Mouse (Mus musculus) hindbrain, postnatal 0 days (tissue): ENCODE measurements around the gene Frrs1. TPM values are rescaled to one million over a fixed set of nuclear protein-coding genes. Genes with fewer than 3 reads are reported as not detected.

Source experiments
- ATAC-seq: fragments of 200-750 bp; cut with Nextera tagmentation; 2 replicates; pipeline ENCODE4 v1.8.0; 2017; ENCODE audit warnings: mild to moderate bottlenecking, moderate TSS enrichment, moderate library complexity
- DNase-seq: peaks from one replicate; pipeline ENCODE4 v3.0.0-alpha.2; 2015; ENCODE audit warnings: low spot score
- H3K27ac ChIP-seq: fragments of 300-500 bp; sonication (generic); 2 replicates; pipeline ENCODE4 v1.5.1; 2014; ENCODE audit warnings: mild to moderate bottlenecking
- H3K27me3 ChIP-seq: fragments of 300-500 bp; sonication (generic); 2 replicates; pipeline ENCODE4 v1.6.1; 2014; ENCODE audit warnings: low read length, mixed read lengths; ENCODE audit not compliant: insufficient read depth
- H3K36me3 ChIP-seq: fragments of 300-500 bp; sonication (generic); 2 replicates; pipeline ENCODE4 v1.6.1; 2014; ENCODE audit warnings: low read length, mixed read lengths; ENCODE audit not compliant: insufficient read depth
- H3K4me1 ChIP-seq: fragments of 300-500 bp; sonication (generic); 2 replicates; pipeline ENCODE4 v1.6.1; 2014; ENCODE audit warnings: antibody characterized with exemption, low read length, mixed read lengths; ENCODE audit not compliant: insufficient read depth
- H3K4me2 ChIP-seq: fragments of 300-500 bp; sonication (generic); 2 replicates; pipeline ENCODE4 v1.6.1; 2014; ENCODE audit warnings: low read depth, mild to moderate bottlenecking, low read length, moderate library complexity, mixed read lengths
- H3K4me3 ChIP-seq: fragments of 300-500 bp; sonication (generic); 2 replicates; pipeline ENCODE4 v1.5.1; 2014; ENCODE audit warnings: low read length
- H3K9ac ChIP-seq: fragments of 300-500 bp; sonication (generic); replicated peaks from 2 replicates; pipeline ENCODE4 v1.6.1; 2014; ENCODE audit warnings: mild to moderate bottlenecking, low read length, moderate library complexity, mixed read lengths
- H3K9me3 ChIP-seq: fragments of 300-500 bp; sonication (generic); 2 replicates; pipeline ENCODE4 v1.6.1; 2016; ENCODE audit warnings: low read length, mixed read lengths
- CTCF ChIP-seq: IDR thresholded peaks from 2 replicates; pipeline ENCODE4 v1.5.1; 2016; ENCODE audit warnings: antibody characterized with exemption, control low read depth, low read depth
- WGBS: fragments of 180-500 bp; shearing (Covaris S2); extraction: QIAGEN DNeasy Blood & Tissue Kit; methylation state at CpG from one replicate; pipeline ENCODE4 v1.1.7; 2014; 5-methylcytosine and 5-hydroxymethylcytosine counted together
- polyA plus RNA-seq: library from polyadenylated mRNA; unstranded; fragments of >200 nt; fragmentation: Nextera tagmentation; extraction: Ambion mirVana; gene quantifications from 2 replicates; pipeline ENCODE4 v1.2.1, GENCODE M21; 2015
- total RNA-seq: library from RNA; depleted of rRNA; stranded (reverse); fragments of >200 nt; gene quantifications from 2 replicates; pipeline ENCODE4 v1.2.3, GENCODE M21; 2014

Frrs1 gene
- total and polyA plus RNA-seq, 2 experiments from 2014 or later, result 4.1 to 6.0 TPM

DNA sequence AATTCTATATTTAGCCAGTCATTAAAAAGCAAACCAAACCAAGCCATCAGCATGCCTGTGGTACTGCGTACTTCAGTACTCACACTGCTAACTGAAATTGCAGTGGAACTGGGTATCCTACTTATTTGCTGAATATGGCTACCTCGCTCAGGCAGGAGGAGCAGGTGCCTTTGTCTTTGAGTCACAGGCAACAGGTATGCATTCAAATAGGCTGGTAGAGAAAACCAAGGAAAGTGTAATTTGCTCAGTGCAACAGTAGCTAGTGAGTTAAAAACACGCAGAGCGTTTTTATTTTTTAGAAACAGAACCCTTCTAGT, 1.9 kb downstream of the Frrs1 start:
- H3K27ac ChIP-seq, result peak overlapping the region; percentile 56
- peak; percentile 70 for ATAC-seq
- no peaks in the 10 kb centered on the region for H3K27me3 ChIP-seq
- H3K36me3 ChIP-seq, result no peaks in the 10 kb centered on the region
- peak overlapping the region; percentile 46 for H3K4me3 ChIP-seq
- peak overlapping the region; percentile 44 for H3K9ac ChIP-seq
- H3K4me1 ChIP-seq, result no peaks in the 10 kb centered on the region
- peak overlapping the region; percentile 75 for H3K4me2 ChIP-seq
- no peak for DNase-seq
- TF ChIP-seq CTCF, result no peak
- H3K9me3 ChIP-seq, result no peaks in the 10 kb centered on the region
- WGBS, result 14% methylated on average over 4 of the region's 4 CpGs

DNA sequence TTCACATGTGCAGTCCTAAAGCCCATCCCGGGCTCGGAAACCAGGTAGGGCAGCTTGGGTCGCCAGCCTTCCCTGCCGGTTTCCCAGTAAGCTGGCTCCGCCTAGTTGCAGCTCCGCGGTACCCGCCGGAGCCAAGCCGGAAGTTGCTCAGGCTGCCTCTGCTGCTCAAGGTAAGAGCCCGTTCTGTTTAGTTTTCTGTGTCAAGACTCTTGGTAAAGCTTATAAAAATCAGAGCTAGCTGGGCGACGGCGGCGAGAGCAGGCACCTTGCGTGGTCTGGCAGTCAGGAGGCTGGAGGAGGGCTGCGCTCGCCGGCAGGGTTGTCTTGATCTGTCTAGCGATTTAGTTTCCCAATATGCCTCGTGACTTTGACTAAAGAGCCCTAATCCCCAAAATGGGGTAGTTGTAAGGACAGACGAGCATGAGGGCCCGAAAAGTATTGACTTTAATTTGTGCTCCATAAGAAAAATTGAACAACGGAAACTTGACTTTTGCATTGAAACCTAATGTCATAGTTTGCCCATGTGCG, 2.3 kb downstream of the Frrs1 start:
- DNase-seq (peak; percentile 73), ATAC-seq (peak; percentile 87)
- peak overlapping the region; percentile 56 for H3K27ac ChIP-seq
- H3K9me3 ChIP-seq, result no peaks in the 10 kb centered on the region
- no peaks in the 10 kb centered on the region for H3K36me3 ChIP-seq
- H3K27me3 ChIP-seq, result no peaks in the 10 kb centered on the region
- 3% methylated on average over 25 of the region's 25 CpGs for WGBS
- H3K4me3 ChIP-seq, result peak overlapping the region; percentile 46
- peak overlapping the region; percentile 75 for H3K4me2 ChIP-seq
- H3K9ac ChIP-seq, result peak overlapping the region; percentile 44
- TF ChIP-seq CTCF, result peak; percentile 26; the same call in 1 of the 2 replicates
- no peaks in the 10 kb centered on the region for H3K4me1 ChIP-seq

DNA sequence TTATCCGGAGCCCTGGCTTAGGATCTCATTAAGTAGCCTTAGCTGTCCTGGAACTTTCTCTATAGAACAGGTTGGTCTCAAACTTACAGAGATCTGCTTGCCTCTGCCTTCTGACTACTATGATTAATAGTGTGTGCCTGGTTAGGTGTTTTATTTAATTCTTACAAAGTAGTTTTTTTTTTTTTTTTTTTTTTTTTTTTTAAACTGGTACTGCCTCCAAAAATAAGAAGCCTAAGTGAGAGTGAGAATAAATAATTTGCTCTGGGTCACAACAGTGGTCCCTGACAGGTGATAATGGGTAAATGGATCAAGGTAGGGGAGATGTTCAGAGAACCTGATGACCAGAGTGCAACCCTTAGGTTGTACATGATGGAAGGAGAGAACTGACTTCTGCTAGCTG, 3.4 kb downstream of the Frrs1 start:
- Histone ChIP-seq H3K9ac (no peak overlapping the region), H3K4me1 (no peaks in the 10 kb centered on the region), H3K27ac (no peak overlapping the region), H3K27me3 (no peaks in the 10 kb centered on the region), H3K9me3 (no peaks in the 10 kb centered on the region), H3K4me2 (no peak overlapping the region), H3K36me3 (no peaks in the 10 kb centered on the region), H3K4me3 (no peak overlapping the region)
- WGBS, result 69% methylated on average over 1 of the region's 1 CpGs
- no peak for DNase-seq
- ATAC-seq, result no peak
- no peak for TF ChIP-seq CTCF

DNA sequence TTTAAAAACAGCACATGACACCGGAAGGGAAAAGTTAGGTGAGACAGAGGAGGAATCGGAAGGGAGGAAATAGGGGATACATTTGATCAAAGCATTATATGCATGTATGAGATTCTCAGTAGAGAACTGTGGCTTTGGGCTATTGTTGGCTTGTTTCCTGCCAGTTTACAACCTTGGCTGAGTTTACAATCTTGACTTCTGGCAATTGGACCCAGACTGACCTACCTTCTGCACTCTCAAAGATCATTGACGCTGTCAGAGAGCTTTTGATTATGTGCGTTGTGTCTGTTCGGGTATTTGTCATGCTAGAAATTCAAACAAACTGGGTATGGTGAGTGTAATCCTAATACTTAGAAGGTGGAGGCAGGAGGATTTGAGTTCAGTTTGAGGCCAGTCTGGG, 5.2 kb downstream of the Frrs1 start:
- TF ChIP-seq CTCF, result no peak
- no peak overlapping the region for H3K4me3 ChIP-seq
- H3K27me3 ChIP-seq, result no peaks in the 10 kb centered on the region
- no peak for ATAC-seq
- no peak overlapping the region for H3K27ac ChIP-seq
- no peak overlapping the region for H3K9ac ChIP-seq
- 88% methylated on average over 5 of the region's 5 CpGs for WGBS
- no peaks in the 10 kb centered on the region for H3K9me3 ChIP-seq
- DNase-seq, result no peak
- H3K36me3 ChIP-seq, result no peaks in the 10 kb centered on the region
- no peak overlapping the region for H3K4me2 ChIP-seq
- H3K4me1 ChIP-seq, result no peaks in the 10 kb centered on the region

DNA sequence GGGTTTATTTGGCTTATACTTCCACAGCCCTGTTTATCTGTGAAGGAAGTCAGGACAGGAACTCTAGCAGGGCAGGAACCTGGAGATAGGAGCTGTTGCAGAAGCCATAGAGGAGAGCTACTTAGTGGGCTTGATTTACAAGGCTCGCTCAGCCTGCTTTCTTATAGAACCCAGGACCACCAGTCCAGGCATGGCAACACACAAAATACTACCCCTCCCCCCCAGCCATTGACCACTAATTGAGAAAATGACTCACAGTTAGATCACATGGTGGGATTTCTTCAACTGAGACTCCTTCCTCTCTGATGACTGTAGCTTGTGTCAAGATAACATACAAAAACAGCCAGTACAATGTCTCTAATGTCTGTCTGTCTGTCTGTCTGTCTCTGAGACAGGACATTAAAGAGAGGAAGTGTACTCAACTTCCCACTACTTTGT, 6.0 kb downstream of the Frrs1 start:
- Histone ChIP-seq H3K4me3 (no peak overlapping the region), H3K9ac (no peak overlapping the region), H3K9me3 (no peaks in the 10 kb centered on the region), H3K27me3 (no peaks in the 10 kb centered on the region), H3K27ac (no peak overlapping the region), H3K36me3 (no peaks in the 10 kb centered on the region), H3K4me2 (no peak overlapping the region), H3K4me1 (no peaks in the 10 kb centered on the region)
- ATAC-seq (no peak), DNase-seq (no peak)
- 85% methylated on average over 1 of the region's 1 CpGs for WGBS
- no peak for TF ChIP-seq CTCF

DNA sequence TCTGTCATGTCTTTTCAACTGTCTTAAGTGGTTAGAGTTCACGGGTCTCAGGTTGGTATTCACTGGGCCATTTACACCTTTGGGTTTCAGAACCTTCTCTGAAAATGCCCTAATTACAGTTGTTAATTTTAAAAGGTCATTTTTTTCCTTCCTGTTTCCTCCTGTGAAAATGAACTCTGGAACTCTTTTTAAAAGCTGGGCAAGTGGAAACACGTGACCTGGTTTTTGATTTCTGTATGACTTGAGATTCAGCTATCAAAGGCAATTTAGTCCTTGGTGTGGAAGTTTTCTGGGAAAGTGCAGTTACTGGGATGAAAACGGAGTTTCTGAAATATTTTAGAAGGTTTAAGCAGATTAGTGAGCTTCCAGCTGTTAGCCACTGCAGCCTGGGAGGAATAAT, 11.1 kb downstream of the Frrs1 start:
- DNase-seq, result no peak
- Histone ChIP-seq H3K27me3 (no peaks in the 10 kb centered on the region), H3K4me1 (no peaks in the 10 kb centered on the region), H3K4me2 (no peak overlapping the region), H3K36me3 (no peaks in the 10 kb centered on the region), H3K4me3 (no peak overlapping the region), H3K27ac (no peak overlapping the region), H3K9me3 (no peaks in the 10 kb centered on the region), H3K9ac (no peak overlapping the region)
- ATAC-seq, result no peak
- 64% methylated on average over 3 of the region's 3 CpGs for WGBS
- no peak for TF ChIP-seq CTCF

DNA sequence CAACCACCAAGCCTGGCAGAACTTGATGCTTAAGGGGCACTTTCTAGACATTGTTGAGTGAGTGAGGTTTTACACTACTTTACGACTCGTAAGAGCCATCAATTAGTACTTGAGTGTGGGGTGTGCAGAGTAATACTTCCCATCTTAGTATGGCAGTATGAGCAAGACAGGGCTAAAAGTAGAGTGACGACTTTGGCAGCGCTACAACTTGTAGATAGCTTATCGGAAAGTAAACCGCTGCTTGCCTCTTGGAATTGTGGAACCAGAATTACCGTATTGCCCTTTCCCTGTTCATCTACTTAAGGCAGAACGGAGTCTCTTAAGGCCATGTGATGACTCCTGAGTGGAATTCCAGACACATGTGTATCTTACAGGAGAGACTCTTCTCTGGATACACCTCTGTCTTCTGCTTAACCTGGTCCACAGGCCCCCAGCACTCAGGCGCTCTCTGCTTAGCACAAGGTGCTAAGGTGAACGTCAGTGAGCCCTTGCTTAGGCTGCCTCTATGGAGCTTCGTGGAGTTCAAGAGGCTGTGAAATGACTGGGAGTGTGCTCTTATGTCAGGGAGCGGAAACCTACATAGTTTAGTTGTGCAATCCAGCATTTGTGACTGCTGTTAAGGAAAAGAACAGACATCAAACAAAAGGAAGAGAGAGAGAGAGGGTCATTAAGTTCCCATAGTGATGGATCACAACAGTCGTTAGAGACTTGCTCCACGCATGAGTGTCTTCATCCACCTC, 23.1 kb downstream of the Frrs1 start:
- ATAC-seq, result no peak
- WGBS, result 95% methylated on average over 14 of the region's 14 CpGs

More for the DNA sequence above, 23.1 kb downstream of the Frrs1 start:
- DNase-seq, result no peak
- TF ChIP-seq CTCF, result no peak
- Histone ChIP-seq H3K27me3 (no peaks in the 10 kb centered on the region), H3K9ac (no peak overlapping the region), H3K4me3 (no peak overlapping the region), H3K36me3 (no peaks in the 10 kb centered on the region), H3K4me1 (no peaks in the 10 kb centered on the region), H3K27ac (no peak overlapping the region), H3K9me3 (no peaks in the 10 kb centered on the region), H3K4me2 (no peak overlapping the region)
